Mouse (Mus musculus): ENCODE data around the gene Pdpk1. TPM values are rescaled to one million over a fixed set of nuclear protein-coding genes. Genes with fewer than 3 reads are reported as not detected.

Pdpk1 gene
- 19.3 and 20.5 TPM in 2 replicates for polyA plus RNA-seq (2015; fragmentation: Nextera tagmentation; extraction: Ambion mirVana)

DNA sequence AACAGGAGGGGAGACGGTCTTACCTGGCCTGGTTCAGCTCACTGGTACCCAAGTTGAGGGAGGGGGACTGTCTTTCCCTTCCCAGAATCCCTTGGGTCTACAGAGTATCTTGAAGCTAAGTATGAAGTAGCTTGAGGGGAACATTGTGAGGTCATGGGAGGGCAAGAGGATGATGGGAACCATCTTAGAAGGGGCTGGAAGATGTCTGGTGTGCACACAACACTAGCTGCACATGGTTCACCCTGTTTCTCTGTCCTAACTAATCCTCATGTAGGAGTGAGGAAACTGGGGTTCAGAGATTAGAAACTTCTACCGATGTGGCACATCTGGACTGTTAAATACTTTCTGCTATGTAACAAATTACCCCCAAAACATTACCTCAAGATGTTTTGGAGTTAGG, at the start of gene Pdpk1:
TSS of gene Pdpk1 (minus strand) at position 101 of the 400 bp plus-strand sequence.
- no peak for ATAC-seq
- TF ChIP-seq CTCF (IDR thresholded peaks at IDR 0.05; ENCODE audit: low read depth) = no peak
- no peak for TF ChIP-seq EP300 (IDR thresholded peaks at IDR 0.05; ENCODE audit: low read depth)
- Histone ChIP-seq H3K27ac (ENCODE audit: low read depth) (peak within 1 kb of the TSS; percentile 82; the same call in 1 of the 2 replicates), H3K9me3 (ENCODE audit: low read length) (no peaks in the 10 kb centered on the region), H3K27me3 (ENCODE audit: insufficient read depth, low read length) (no peaks in the 10 kb centered on the region), H3K9ac (replicated peaks) (peak within 1 kb of the TSS; percentile 64), H3K36me3 (replicated peaks; ENCODE audit: insufficient read depth, low read length) (no peaks in the 10 kb centered on the region), H3K4me3 (ENCODE audit: low read depth, low read length) (peak within 1 kb of the TSS; percentile 53), H3K4me1 (ENCODE audit: insufficient read depth) (peaks cover 25% of the 10 kb centered on the region), H3K4me2 (ENCODE audit: low read depth, low read length) (peak within 1 kb of the TSS; percentile 91)
- DNase-seq = no peak
- WGBS (ENCODE audit: insufficient replicate concordance) = 77% methylated on average over 2 of the region's 2 CpGs

DNA sequence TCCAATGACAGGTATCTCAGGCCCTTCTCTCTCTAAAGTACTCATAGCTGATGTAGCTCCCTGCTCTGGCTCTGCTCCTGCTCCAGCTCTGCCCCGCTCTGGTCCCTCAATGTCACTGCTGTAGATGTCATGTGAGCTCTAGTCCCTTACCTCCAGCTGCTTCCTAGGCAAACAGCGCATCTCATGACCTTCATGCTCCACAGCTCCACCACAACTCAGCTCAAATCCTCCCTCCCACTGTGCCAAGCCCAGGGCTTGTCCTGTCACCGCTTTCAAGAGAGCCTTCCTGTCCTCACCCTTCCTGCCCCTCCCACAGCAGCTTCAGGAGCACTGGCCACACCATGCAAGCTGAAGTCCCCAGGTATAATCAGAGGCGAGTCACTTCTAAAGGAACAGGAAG, 49.0 kb upstream of the Pdpk1 start:
- Histone ChIP-seq H3K27ac (ENCODE audit: low read depth) (peak overlapping the region; percentile 37), H3K9ac (replicated peaks) (peak overlapping the region; percentile 9; the same call in 1 of the 2 replicates)
- ATAC-seq = no peak

GRCm38 (mm10) chr17:24199252-24199651, 48.5 kb upstream of the Pdpk1 start:
- H3K36me3 ChIP-seq (replicated peaks; ENCODE audit: insufficient read depth, low read length) = peaks cover 19% of the 10 kb centered on the region
- H3K27ac ChIP-seq (ENCODE audit: low read depth) = peak overlapping the region; percentile 37
- no peaks in the 10 kb centered on the region for H3K9me3 ChIP-seq (ENCODE audit: low read length)
- H3K9ac ChIP-seq (replicated peaks) = peak overlapping the region; percentile 34; the same call in 1 of the 2 replicates
- peaks cover 84% of the 10 kb centered on the region for H3K4me1 ChIP-seq (ENCODE audit: insufficient read depth)
- DNase-seq (no peak), ATAC-seq (no peak; the same call in 1 of the 2 replicates)
- WGBS (ENCODE audit: insufficient replicate concordance) = 57% methylated on average over 4 of the region's 4 CpGs
- H3K4me2 ChIP-seq (ENCODE audit: low read depth, low read length) = peak overlapping the region; percentile 57
- H3K27me3 ChIP-seq (ENCODE audit: insufficient read depth, low read length) = no peaks in the 10 kb centered on the region
- H3K4me3 ChIP-seq (ENCODE audit: low read depth, low read length) = no peak overlapping the region
- no peak for TF ChIP-seq CTCF (IDR thresholded peaks at IDR 0.05; ENCODE audit: low read depth)
- TF ChIP-seq EP300 (IDR thresholded peaks at IDR 0.05; ENCODE audit: low read depth) = peak; percentile 55; the same call in 1 of the 2 replicates

More for the DNA sequence above, 49.0 kb upstream of the Pdpk1 start:
- no peak for DNase-seq
- WGBS (ENCODE audit: insufficient replicate concordance) = 56% methylated on average over 4 of the region's 4 CpGs
- peaks cover 17% of the 10 kb centered on the region for H3K36me3 ChIP-seq (replicated peaks; ENCODE audit: insufficient read depth, low read length)
- H3K4me2 ChIP-seq (ENCODE audit: low read depth, low read length) = peak overlapping the region; percentile 57
- H3K9me3 ChIP-seq (ENCODE audit: low read length) = no peaks in the 10 kb centered on the region
- TF ChIP-seq CTCF (IDR thresholded peaks at IDR 0.05; ENCODE audit: low read depth) = no peak
- TF ChIP-seq EP300 (IDR thresholded peaks at IDR 0.05; ENCODE audit: low read depth) = no peak
- H3K27me3 ChIP-seq (ENCODE audit: insufficient read depth, low read length) = no peaks in the 10 kb centered on the region
- H3K4me3 ChIP-seq (ENCODE audit: low read depth, low read length) = no peak overlapping the region
- peaks cover 85% of the 10 kb centered on the region for H3K4me1 ChIP-seq (ENCODE audit: insufficient read depth)

GRCm38 (mm10) chr17:24197032-24197824, 46.5 kb upstream of the Pdpk1 start:
- DNase-seq (no peak), ATAC-seq (peak; percentile 47)
- no peak overlapping the region for H3K27ac ChIP-seq (ENCODE audit: low read depth)
- H3K9me3 ChIP-seq (ENCODE audit: low read length) = no peaks in the 10 kb centered on the region
- 0 out of 2 replicates have a peak overlapping the region, but pooled peaks have one; percentile 11 for H3K4me2 ChIP-seq (ENCODE audit: low read depth, low read length)
- no peak overlapping the region for H3K9ac ChIP-seq (replicated peaks)
- WGBS (ENCODE audit: insufficient replicate concordance) = 60% methylated on average over 15 of the region's 15 CpGs
- H3K36me3 ChIP-seq (replicated peaks; ENCODE audit: insufficient read depth, low read length) = peaks cover 25% of the 10 kb centered on the region
- TF ChIP-seq EP300 (IDR thresholded peaks at IDR 0.05; ENCODE audit: low read depth) (no peak), CTCF (IDR thresholded peaks at IDR 0.05; ENCODE audit: low read depth) (no peak)
- no peak overlapping the region for H3K4me3 ChIP-seq (ENCODE audit: low read depth, low read length)
- peaks cover 82% of the 10 kb centered on the region for H3K4me1 ChIP-seq (ENCODE audit: insufficient read depth)
- H3K27me3 ChIP-seq (ENCODE audit: insufficient read depth, low read length) = no peaks in the 10 kb centered on the region

DNA sequence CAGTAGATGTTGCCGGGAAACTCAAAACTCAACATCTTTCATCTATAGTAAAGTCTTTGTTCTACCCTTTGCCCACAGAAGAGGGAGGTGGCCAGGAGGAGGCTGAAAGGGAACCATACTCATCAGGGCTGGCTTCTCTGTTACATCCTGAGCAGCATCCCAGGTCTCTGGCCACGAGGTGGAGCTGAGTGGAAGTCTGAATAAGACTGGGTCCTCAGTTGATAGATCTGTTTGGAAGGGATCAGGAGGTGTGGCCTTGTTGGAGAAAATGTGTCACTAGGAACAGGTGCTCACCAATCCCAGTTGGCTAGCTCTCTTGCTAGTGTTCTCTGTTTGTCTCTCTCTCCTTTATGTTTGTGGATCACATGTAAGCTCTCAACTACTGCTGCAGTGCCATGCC, 44.6 kb upstream of the Pdpk1 start:
- H3K4me1 ChIP-seq (ENCODE audit: insufficient read depth) = peaks cover 71% of the 10 kb centered on the region
- 59% methylated on average over 2 of the region's 2 CpGs for WGBS (ENCODE audit: insufficient replicate concordance)
- TF ChIP-seq EP300 (IDR thresholded peaks at IDR 0.05; ENCODE audit: low read depth) (no peak), CTCF (IDR thresholded peaks at IDR 0.05; ENCODE audit: low read depth) (peak; percentile 29)
- no peaks in the 10 kb centered on the region for H3K27me3 ChIP-seq (ENCODE audit: insufficient read depth, low read length)
- H3K4me3 ChIP-seq (ENCODE audit: low read depth, low read length) = no peak overlapping the region
- H3K27ac ChIP-seq (ENCODE audit: low read depth) = no peak overlapping the region
- DNase-seq = no peak
- no peak overlapping the region for H3K4me2 ChIP-seq (ENCODE audit: low read depth, low read length)
- H3K36me3 ChIP-seq (replicated peaks; ENCODE audit: insufficient read depth, low read length) = peaks cover 21% of the 10 kb centered on the region
- ATAC-seq = no peak
- no peaks in the 10 kb centered on the region for H3K9me3 ChIP-seq (ENCODE audit: low read length)
- no peak overlapping the region for H3K9ac ChIP-seq (replicated peaks)

DNA sequence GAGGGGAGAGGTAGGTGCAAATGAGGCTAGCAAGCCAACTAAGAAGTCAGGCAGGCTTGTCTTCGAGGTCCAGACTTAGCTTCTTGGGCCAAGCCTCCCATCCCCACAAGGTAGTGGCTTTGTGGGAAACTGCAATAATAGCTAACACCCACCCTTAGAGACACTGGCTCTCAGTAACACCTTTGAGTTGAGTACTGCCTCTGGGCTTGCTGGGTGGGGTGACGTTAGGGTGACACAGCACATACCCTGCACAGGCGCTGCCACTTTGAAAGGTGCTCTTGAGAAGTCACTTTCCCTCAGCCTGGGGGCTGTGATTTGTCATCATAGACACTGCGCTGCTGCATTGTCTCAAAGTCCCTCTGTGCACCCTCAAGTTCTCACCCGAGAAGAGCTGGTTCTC, 43.0 kb upstream of the Pdpk1 start:
- peak overlapping the region; percentile 53; the same call in 1 of the 2 replicates for H3K27ac ChIP-seq (ENCODE audit: low read depth)
- peaks cover 24% of the 10 kb centered on the region for H3K36me3 ChIP-seq (replicated peaks; ENCODE audit: insufficient read depth, low read length)
- TF ChIP-seq CTCF (IDR thresholded peaks at IDR 0.05; ENCODE audit: low read depth) (no peak), EP300 (IDR thresholded peaks at IDR 0.05; ENCODE audit: low read depth) (no peak)
- no peak overlapping the region for H3K4me3 ChIP-seq (ENCODE audit: low read depth, low read length)
- DNase-seq (no peak), ATAC-seq (0 out of 2 replicates have a peak, but pooled peaks have one; percentile 48)
- peaks cover 56% of the 10 kb centered on the region for H3K4me1 ChIP-seq (ENCODE audit: insufficient read depth)
- H3K9ac ChIP-seq (replicated peaks) = no peak overlapping the region
- no peaks in the 10 kb centered on the region for H3K9me3 ChIP-seq (ENCODE audit: low read length)
- no peaks in the 10 kb centered on the region for H3K27me3 ChIP-seq (ENCODE audit: insufficient read depth, low read length)
- 0 out of 2 replicates have a peak overlapping the region, but pooled peaks have one; percentile 0 for H3K4me2 ChIP-seq (ENCODE audit: low read depth, low read length)
- WGBS (ENCODE audit: insufficient replicate concordance) = 75% methylated on average over 5 of the region's 5 CpGs

Data from liver, postnatal 0 days (tissue).